Mouse (Mus musculus) heart, postnatal 14 days (tissue): ENCODE measurements around the gene Dnajc5g. TPM values are rescaled to one million over a fixed set of nuclear protein-coding genes. Genes with fewer than 3 reads are reported as not detected.
A peak's percentile ranks its signal among the peaks of the same experiment; 100 is the strongest.

ENCODE experiments used
- DNase-seq, 2 experiments: peaks; one replicate each; pipeline ENCODE4 v3.0.0; 2021 to 2022
- intact Hi-C: fragments of 180-260 bp; cut with DNase I; formaldehyde crosslinking; loops from one replicate; pipeline ENCODE4 v1.15.1; 2025
- long read RNA-seq, 2 experiments: library from polyadenylated mRNA; stranded (forward); transcript quantifications; one replicate each; pipeline ENCODE4 v2.0.0; 2021
- total RNA-seq, 2 experiments: library from RNA; stranded (reverse); gene quantifications; 2 replicates each; pipeline ENCODE4 v1.2.3; 2021

Dnajc5g gene
- not detected for total RNA-seq
- long read RNA-seq, experiment 1: 0 reads
- long read RNA-seq, experiment 2: 0 reads

DNA sequence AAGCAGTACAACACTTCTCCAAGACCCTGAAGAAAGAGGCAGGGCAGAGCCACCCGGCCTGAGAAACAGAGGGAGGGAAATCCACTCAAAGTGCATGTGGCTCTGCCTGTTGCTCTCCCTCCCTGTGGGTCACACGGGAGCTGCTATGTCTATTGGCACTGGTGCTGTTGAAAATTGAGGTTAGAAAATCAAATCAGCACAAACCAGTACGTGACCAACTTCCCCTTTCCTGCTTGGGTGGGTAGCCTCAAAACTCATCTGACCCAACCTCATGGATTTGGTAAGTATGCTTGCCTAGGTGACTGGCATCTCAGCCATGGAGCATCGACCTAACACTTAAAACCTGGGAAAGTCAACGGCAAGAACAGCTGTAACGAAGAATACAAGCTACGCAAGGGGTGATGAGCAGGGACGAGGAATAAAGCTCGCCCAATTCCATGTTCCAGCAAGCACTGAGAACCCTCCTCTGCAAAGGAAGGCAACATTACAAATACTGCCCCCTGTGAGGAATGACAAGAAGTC is at the start of gene Dnajc5g:
TSS of gene Dnajc5g (plus strand) at position 472 of the 522 bp plus-strand sequence.
- intact Hi-C loops: loop anchor here (5.0 kb wide), 1 partner anchor 54 kb away; the partner anchor contains the start of gene Cad
- no peak for DNase-seq

DNA sequence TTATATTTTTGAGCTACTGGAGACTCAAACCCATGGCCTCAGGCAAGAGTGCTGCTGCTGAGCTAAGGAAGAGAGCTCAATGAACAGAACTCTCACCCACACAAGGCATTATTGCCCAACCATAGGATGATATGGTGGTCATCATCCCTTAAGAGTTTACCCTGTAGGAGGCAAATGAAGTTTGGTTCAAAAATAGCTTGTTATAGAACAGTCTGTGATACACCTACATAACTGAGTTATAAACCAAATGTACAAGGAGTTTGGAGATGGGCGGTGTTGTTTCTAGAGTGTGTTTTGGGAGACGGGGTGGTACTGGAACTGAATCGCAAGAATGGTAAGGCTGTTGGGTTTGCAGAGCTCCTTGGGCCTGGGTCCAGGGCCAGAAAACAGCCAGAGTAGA is 36.3 kb upstream of the Dnajc5g start:
- intact Hi-C loops: no loop called here
- no peak for DNase-seq

GRCm38 (mm10) chr5:31071059-31071458 is 35.0 kb upstream of the Dnajc5g start:
- DNase-seq: no peak
- intact Hi-C loops: no loop called here

DNA sequence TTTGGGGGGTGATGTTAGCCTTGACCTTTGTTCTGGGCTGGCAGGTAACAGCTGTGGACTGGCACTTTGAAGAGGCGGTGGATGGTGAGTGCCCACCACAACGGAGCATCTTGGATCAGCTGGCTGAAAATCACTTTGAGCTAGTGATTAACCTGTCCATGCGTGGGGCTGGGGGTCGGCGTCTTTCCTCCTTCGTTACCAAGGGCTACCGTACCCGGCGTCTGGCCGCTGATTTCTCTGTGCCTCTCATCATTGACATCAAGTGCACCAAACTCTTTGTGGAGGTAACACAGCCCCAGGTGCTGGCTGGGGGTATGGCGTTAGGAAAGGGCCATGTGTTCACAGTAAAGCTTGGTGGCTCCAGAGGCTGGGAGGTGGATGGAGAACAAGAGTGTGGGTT is 34.3 kb upstream of the Dnajc5g start:
- intact Hi-C loops: no loop called here
- no peak for DNase-seq

DNA sequence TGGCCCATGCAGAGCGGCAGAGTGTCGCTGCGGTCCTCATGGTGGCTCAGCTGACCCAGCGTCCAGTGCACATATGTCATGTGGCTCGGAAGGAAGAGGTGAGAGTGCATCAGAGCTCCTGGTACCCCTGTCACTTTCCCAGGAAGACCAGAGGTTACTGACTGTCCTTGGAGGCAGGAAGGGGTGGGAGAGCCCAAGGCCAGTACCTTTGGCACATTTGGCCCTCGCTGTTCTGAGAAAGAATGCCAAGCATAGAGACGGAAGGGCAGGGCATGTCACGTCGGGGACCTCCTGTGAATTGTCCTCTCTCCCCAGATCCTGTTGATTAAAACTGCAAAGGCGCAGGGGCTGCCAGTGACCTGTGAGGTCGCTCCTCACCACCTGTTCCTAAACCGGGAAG is 32.9 kb upstream of the Dnajc5g start:
- no peak for DNase-seq
- intact Hi-C loops: no loop called here

- intact Hi-C loops: no loop called here
- no peak for DNase-seq
Measured at GRCm38 (mm10) chr5:31076346-31076745, 29.7 kb upstream of the Dnajc5g start.

DNA sequence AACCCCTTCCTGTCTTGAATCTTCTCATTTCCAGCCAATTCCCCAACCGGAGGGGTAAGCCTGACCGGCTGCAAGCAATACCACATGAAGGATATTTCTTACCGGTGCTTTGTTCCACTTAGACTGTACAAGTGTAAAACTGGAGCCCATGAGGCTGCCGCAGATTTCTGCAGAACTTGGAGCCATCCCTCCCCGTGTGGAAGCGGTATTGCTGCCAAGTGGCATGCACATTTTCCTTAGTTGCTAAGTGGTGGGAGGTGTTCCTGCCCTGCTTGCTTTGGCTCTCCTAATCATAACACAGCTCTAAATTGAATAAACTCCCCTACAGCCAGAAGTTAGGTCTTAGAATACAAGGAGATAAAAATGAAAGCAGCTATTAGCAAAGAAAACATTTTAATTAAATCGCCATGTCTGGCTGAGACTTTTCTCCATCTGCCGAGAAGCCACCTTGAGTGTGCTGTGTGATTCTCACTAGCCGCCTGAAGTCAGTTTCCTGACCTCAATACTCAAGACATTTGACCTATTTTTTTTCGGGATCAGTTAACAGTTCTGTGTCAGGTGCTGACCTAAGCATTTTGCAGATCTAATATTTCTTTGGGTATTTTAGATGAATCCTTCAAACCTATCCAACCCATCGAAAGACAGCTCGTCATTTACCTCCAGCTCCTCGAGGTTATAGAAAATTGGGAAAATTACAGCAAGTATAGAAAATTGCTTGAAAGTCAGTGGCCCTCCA is 25.9 kb upstream of the Dnajc5g start:
- intact Hi-C loops: loop anchor here (2.0 kb wide), 1 partner anchor 31 kb away; no protein-coding TSS in a partner anchor

GRCm38 (mm10) chr5:31080795-31081164 is 25.3 kb upstream of the Dnajc5g start:
- DNase-seq: no peak
- intact Hi-C loops: loop anchor here (2.0 kb wide), 1 partner anchor 30 kb away; no protein-coding TSS in a partner anchor

More for the DNA sequence above, 25.9 kb upstream of the Dnajc5g start:
- DNase-seq: no peak

DNA sequence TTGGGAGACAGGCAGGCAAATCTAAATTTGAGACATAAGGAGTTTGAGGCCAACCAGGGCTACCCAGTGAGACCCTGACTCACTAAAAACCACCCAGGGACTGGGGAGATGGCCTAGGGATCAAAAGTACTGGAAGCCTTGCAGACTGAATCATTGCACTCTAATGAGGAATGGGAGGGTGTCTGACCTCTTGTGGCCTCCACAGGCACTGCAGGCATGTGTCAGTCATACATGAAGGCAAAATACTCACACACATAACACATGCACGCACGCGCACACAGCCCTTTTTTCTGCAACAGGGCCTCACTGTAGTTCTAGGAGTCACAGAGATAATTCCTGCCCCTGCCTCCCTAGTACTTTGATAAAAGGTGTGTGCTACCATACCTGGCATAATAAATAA is 24.7 kb upstream of the Dnajc5g start:
- intact Hi-C loops: loop anchor here (2.0 kb wide), 1 partner anchor 29 kb away; no protein-coding TSS in a partner anchor
- peak in 1 of 2 experiments; percentile 63 for DNase-seq

DNA sequence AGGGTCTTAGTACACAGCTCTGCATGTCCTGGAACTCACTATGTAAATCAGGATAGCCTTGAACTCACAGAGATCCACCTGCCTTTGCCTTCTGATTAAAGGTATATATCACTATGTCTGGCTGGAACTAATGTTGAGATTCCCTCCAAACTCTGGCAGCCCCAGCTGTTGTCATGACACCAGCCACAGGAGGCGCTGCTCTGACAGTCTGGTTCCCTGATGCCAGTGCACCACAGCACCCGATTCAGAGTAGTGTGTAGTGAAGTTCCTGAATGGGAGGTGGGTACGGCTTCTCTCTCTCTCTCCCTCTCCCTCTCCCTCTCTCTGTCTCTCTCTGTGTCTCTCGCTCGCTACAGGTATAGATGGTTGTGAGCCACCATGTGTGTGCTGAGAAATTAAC is 23.7 kb upstream of the Dnajc5g start:
- intact Hi-C loops: no loop called here
- peak; percentile 65 to 83 for DNase-seq

DNA sequence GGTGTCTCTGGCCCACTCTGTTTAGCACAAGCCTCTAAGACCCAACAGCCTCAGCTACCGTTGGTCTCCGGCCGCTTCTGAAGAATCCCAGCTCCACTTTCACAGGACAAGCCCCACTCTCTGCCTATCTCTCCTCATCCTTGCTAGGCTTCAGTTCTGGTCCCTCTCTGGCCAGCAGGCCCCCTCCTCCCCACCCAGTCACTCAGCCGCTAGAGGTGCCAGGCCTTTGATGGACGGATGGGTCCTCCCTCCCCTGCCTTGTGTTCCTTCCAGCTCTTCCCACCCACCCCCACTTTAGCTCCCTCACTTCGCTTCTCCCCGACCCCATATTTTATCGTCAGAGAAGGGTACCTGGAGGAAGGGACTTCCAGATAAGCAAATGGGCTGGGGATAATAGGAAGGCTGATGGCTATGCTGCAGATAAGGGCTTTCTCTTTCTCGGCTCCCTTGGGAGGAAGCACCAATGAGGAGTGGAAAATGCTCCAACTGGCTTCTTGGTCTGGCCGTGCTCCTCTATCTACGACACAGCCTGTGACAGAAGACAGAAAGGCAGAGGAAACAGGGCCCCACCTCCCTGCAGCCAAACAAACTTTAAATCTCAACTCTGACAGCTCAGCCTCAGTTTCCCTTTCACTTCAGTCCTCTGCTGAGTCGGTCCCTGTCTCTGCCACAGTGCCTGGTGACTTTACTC is 23.0 kb upstream of the Dnajc5g start:
- intact Hi-C loops: no loop called here
- DNase-seq: no peak

- no peak for DNase-seq
- intact Hi-C loops: no loop called here
Measured at GRCm38 (mm10) chr5:31083949-31084348, 22.1 kb upstream of the Dnajc5g start.

DNA sequence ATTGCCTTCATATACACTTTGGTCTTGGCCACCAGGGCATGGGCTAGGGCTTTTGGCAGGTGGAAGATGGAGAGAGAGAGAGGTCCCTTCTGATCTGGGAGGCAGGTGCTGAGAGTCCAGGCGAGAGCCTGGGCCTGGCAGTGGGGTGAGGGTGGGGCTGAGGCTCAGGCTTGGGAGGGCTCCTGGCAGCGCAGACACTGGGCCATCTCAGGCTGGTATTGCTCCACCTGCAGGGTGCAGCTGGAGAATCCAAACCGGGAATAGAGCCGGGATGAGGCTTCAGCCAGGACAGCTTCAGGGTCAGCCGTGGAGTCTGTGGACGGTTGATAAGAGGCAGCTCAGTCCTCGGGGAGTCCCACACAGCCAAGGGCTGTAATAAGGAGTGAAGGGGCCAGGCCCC is 19.5 kb upstream of the Dnajc5g start:
- intact Hi-C loops: no loop called here
- DNase-seq: no peak

DNA sequence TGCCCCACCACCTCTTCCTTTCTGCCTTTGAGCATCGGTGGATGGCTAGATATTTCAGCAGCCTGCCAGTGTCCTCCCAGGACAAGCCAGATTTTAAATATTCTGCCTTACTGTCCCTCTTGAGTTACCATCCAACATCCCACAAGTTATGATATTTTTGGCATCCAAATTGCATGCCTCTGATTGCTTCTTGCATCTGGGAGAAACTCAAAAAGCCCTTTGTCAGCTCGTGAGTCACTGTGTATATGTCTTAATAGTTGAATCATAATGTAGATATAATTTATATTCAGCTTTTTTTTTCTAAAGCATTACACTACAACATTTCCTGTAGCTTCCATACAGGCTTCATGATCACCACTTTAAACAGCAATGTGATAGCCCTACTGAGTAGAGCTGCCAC is 19.0 kb upstream of the Dnajc5g start:
- no peak for DNase-seq
- intact Hi-C loops: no loop called here

DNA sequence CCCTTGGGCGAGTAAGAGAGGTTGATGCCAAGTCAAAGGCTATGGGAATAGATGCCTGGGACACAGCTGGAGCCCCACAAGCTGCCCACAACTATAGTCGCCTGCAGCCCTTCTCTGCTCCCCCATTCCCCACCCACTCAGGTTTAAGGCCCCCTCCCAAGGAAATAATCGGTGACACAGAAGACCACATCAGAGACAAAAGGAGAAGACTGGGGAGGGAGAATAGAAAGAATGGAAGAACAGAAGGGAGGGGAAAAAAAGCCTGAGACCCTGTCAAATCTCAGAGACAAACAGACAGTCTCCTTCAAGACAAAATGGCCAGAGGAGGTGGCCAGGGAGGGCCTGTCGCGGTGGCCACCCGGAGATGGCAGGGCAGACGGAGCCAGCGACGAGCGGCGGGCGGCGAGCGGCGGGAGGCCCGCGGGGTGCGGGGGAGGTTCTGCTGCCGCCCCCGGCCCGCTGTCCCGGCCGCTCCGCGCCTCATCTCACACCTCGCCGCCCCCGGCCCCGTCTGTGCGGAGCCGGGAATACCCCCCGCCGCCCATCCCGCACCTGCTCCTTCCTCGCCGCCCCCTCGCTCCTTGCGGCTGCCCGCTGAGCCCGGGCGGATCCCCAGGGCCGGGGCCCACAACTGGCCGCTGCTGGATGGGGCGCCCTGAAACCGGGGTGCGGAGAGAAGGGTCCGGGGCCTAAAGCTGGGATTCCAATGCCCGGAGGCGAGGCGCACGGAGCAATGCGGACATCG is 13.7 kb upstream of the Dnajc5g start:
- DNase-seq: no peak
- intact Hi-C loops: no loop called here

GRCm38 (mm10) chr5:31093151-31094041 is 12.7 kb upstream of the Dnajc5g start:
- intact Hi-C loops: no loop called here
- peak in 1 of 2 experiments; percentile 47 for DNase-seq

DNA sequence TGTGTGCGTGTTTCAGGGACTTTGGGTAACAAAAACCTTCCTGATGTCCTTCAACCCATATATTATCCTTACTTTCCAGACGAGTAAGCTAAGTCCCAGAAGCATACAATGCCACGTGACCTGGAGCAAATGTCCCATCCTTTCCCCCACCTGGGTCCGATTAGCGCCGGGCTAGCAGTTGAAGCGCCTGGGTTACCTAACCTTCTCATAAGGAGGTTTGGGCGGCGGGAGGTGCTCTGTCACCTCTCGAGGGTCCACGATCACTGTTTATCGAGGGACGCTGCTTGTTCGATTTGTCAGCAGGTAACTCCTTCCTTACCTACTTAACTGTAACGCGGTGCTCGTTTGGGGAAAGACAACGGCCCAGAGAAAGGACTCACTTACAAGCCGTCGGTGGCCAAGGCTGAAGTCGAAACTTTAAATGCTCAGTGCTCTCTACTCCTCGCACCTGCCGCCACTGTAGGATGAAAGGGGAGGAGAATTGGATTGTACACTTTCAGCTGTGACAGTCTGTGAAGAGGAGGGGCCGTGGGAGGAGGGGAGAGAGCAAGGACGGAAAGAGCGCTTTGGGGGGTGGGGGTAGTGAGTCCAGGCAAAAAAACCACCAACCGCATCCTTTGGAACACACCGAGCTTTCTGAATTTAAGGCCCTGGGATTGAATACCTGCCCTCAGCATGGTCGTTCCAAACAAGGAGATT is 11.8 kb upstream of the Dnajc5g start:
- no peak for DNase-seq
- intact Hi-C loops: no loop called here

- intact Hi-C loops: no loop called here
- DNase-seq: peak; percentile 59 to 66
Measured at GRCm38 (mm10) chr5:31094799-31095691, 11.0 kb upstream of the Dnajc5g start.
